8 mouse cellular contexts compared by ENCODE assay signal in the genomic region with DNA sequence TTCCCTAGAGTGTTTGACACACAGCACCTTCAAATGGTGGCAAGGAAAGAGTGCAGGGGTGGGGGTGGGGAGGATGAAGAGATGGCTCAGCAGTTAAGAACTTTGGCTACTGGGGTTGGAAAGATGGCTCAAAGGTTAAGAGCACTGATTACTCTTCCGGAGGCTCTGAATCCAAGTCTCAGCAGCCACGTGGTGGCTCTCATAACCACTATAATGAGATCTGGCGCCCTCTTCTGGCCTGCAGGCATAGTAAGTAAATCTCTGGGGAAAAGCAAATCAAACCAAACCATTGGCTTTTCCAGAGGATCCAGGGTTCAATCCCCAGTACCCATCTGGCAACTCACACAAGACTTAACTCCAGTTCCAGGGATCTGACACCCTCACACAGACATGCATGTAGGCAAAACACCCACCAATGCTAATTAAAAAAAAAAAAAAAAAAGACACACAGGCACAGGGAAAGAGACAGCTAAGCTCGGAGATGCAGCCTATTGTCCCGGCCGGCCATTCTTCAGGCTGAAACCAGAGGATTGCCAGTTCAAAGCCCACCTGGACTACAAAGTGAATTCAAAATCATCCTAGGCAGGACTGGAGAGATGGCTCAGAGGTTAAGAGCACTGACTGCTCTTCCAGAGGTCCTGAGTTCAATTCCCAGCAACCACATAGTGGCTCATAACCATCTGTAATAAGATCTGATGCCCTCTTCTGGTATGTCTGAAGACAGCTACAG. TPM values are rescaled to one million over a fixed set of nuclear protein-coding genes. Genes with fewer than 3 reads are reported as not detected.
DNase-seq lines count a peak whose midpoint lies in the region; ATAC-seq and TF ChIP-seq lines count a peak whose summit lies in the region.

No protein-coding gene starts in this region.

- H3K36me3 ChIP-seq in kidney, embryonic 16.5 days (ENCODE audit: insufficient read depth, low read length): no peaks in the 10 kb centered on the region
- H3K36me3 ChIP-seq in myocyte (ENCODE audit: control insufficient read depth, insufficient read depth): no peaks in the 10 kb centered on the region

- no peaks in the 10 kb centered on the region for H3K79me2 ChIP-seq in myocyte (ENCODE audit: control insufficient read depth, insufficient read depth)

- no peak overlapping the region for H3ac ChIP-seq in myocyte (ENCODE audit: control insufficient read depth, insufficient read length)

- 37% methylated on average over 6 of the region's 6 CpGs for WGBS in kidney, embryonic 16.5 days

- H3K9ac ChIP-seq in kidney, embryonic 16.5 days (replicated peaks; ENCODE audit: low read length): no peak overlapping the region

- peak; percentile 77 for DNase-seq in kidney, adult 18-20 months
- peak; percentile 71 for DNase-seq in WW6 (ENCODE audit: low read depth, low spot score)
- peak; percentile 58 for DNase-seq in embryo, embryonic 9.5 days (ENCODE audit: extremely low spot score)
- DNase-seq in kidney, postnatal 25 days: peak; percentile 85 to 93
- no peak for DNase-seq in frontal cortex, postnatal 14 days (ENCODE audit: low spot score in 2 of 2)

- ATAC-seq in kidney, embryonic 16.5 days (ENCODE audit: low FRiP score, low TSS enrichment): no peak
- ATAC-seq in CD4-positive, CD25-positive, alpha-beta regulatory T cell, adult 4 months: peak; percentile 80

- H3K4me1 ChIP-seq in kidney, embryonic 16.5 days (ENCODE audit: insufficient read depth, low read length): peaks cover 13% of the 10 kb centered on the region

- H3K27ac ChIP-seq in kidney, embryonic 16.5 days (ENCODE audit: low read length): no peak overlapping the region

- no peaks in the 10 kb centered on the region for H3K9me3 ChIP-seq in kidney, embryonic 16.5 days (ENCODE audit: low read length)

- no peak for TF ChIP-seq POLR2A in myocyte (IDR thresholded peaks at IDR 0.05; ENCODE audit: insufficient read length, low read depth)

- H3K4me2 ChIP-seq in kidney, embryonic 16.5 days (replicated peaks; ENCODE audit: low read depth, low read length): no peak overlapping the region
- H3K4me2 ChIP-seq in myocyte (ENCODE audit: low read depth): no peak overlapping the region

- no peak overlapping the region for H3K4me3 ChIP-seq in kidney, embryonic 16.5 days (ENCODE audit: low read length)
- no peak overlapping the region for H3K4me3 ChIP-seq in myocyte

- peaks cover 36% of the 10 kb centered on the region for H3K27me3 ChIP-seq in kidney, embryonic 16.5 days (ENCODE audit: insufficient read depth, low read length)
- peaks cover 10% of the 10 kb centered on the region for H3K27me3 ChIP-seq in myocyte (ENCODE audit: control insufficient read depth, insufficient read depth, insufficient read length)

TF ChIP-seq in myocyte, 11 proteins besides CTCF, POLR2A, EP300 and RAD21:
- TF ChIP-seq CEBPB (IDR thresholded peaks at IDR 0.05; ENCODE audit: insufficient read depth, poor library complexity, severe bottlenecking) (no peak), SRF (IDR thresholded peaks at IDR 0.05; ENCODE audit: control insufficient read depth, insufficient read length, low read depth) (no peak), USF1 (IDR thresholded peaks at IDR 0.05; ENCODE audit: low read depth) (peak; percentile 79)

RNA-seq across cellular contexts. Expression of a gene that starts 1.8 kb away (rescaled TPM):
- polyA plus RNA-seq in kidney, embryonic 16.5 days (2015; fragmentation: Nextera tagmentation; extraction: Ambion mirVana): not detected in 2 replicates
- polyA plus RNA-seq in CD4-positive, CD25-positive, alpha-beta regulatory T cell, adult 4 months (2017; shearing (Covaris generic)): not detected
- polyA plus RNA-seq in myocyte (2012; fragmentation: generic; extraction: Trizol): 0.65 TPM

RNA-seq across cellular contexts. Expression of a gene that starts 8.2 kb away (rescaled TPM):
- 211 and 227 TPM in 2 replicates for polyA plus RNA-seq in kidney, embryonic 16.5 days (2015; fragmentation: Nextera tagmentation; extraction: Ambion mirVana)
- polyA plus RNA-seq in CD4-positive, CD25-positive, alpha-beta regulatory T cell, adult 4 months (2017; shearing (Covaris generic)): 100 to 1,000 TPM in 1 of 2 experiments, 10 to 100 TPM in 1; 82.1 to 130 TPM
- polyA plus RNA-seq in myocyte (2012; fragmentation: generic; extraction: Trizol): 189 TPM

RNA-seq across cellular contexts. Expression of a gene that starts 9.8 kb away (rescaled TPM):
- 1.5 and 1.6 TPM in 2 replicates for polyA plus RNA-seq in kidney, embryonic 16.5 days (2015; fragmentation: Nextera tagmentation; extraction: Ambion mirVana)
- not detected for polyA plus RNA-seq in CD4-positive, CD25-positive, alpha-beta regulatory T cell, adult 4 months (2017; shearing (Covaris generic))
- polyA plus RNA-seq in myocyte (2012; fragmentation: generic; extraction: Trizol): 1.9 TPM

RNA-seq across cellular contexts. Expression of a gene that starts 16.9 kb away (rescaled TPM):
- polyA plus RNA-seq in kidney, embryonic 16.5 days (2015; fragmentation: Nextera tagmentation; extraction: Ambion mirVana): not detected in 2 replicates
- polyA plus RNA-seq in CD4-positive, CD25-positive, alpha-beta regulatory T cell, adult 4 months (2017; shearing (Covaris generic)): not detected
- polyA plus RNA-seq in myocyte (2012; fragmentation: generic; extraction: Trizol): 0.07 TPM

RNA-seq across cellular contexts. Expression of a gene that starts 30.9 kb away (rescaled TPM):
- 51.1 and 51.7 TPM in 2 replicates for polyA plus RNA-seq in kidney, embryonic 16.5 days (2015; fragmentation: Nextera tagmentation; extraction: Ambion mirVana)
- polyA plus RNA-seq in CD4-positive, CD25-positive, alpha-beta regulatory T cell, adult 4 months (2017; shearing (Covaris generic)): 10 to 100 TPM in 1 of 2 experiments, 1 to 10 TPM in 1; 9.2 to 18.2 TPM
- polyA plus RNA-seq in myocyte (2012; fragmentation: generic; extraction: Trizol): 125 TPM

Comparison
In these comparisons a context has a peak if more than half of its experiments do, and no peak if none do; other contexts are left out.
1. DNase-seq: peak in kidney, adult 18-20 months (single experiment), WW6 (single experiment), embryo, embryonic 9.5 days (single experiment) and kidney, postnatal 25 days (2 of 2); none in frontal cortex, postnatal 14 days (0 of 2).